Mouse (Mus musculus) heart, postnatal 0 days (tissue): Measurements from ENCODE around the gene 9430038I01Rik.

ENCODE experiments used
- CTCF ChIP-seq: IDR thresholded peaks from 2 replicates; pipeline ENCODE4 v1.5.1; 2016; ENCODE audit warnings: antibody characterized with exemption, control low read depth, low read depth
- EP300 ChIP-seq: IDR thresholded peaks from 2 replicates; pipeline ENCODE4 v1.6.1; 2016; ENCODE audit warnings: antibody characterized with exemption, low read depth

GRCm38 (mm10) chr7:137387863-137388262 lies 22.7 kb downstream of the 9430038I01Rik start:
- TF ChIP-seq CTCF (no peak), EP300 (no peak)
